Mouse (Mus musculus): ENCODE measurements around the gene Pigyl.
A peak's percentile ranks its signal among the peaks of the same experiment; 100 is the strongest.

Gene Pigyl

GRCm38 (mm10) chr9:22156497-22157245 lies at the start of gene Pigyl:
Pigyl (plus strand) TSS chr9:22156846.
- peak; percentile 99 for DNase-seq (ENCODE audit: inconsistent ontology term)

GRCm38 (mm10) chr9:22108194-22108593 lies 48.5 kb upstream of the Pigyl start:
- DNase-seq (ENCODE audit: inconsistent ontology term), result no peak

GRCm38 (mm10) chr9:22115635-22116034 lies 41.0 kb upstream of the Pigyl start:
- no peak for DNase-seq (ENCODE audit: inconsistent ontology term)

- peak; percentile 34 for DNase-seq (ENCODE audit: inconsistent ontology term)
Measured at GRCm38 (mm10) chr9:22116086-22116485, 40.6 kb upstream of the Pigyl start.

GRCm38 (mm10) chr9:22116740-22117426 lies 39.8 kb upstream of the Pigyl start, which contains the start of gene Elof1:
Elof1 (minus strand) TSS chr9:22117172.
- peak; percentile 89 for DNase-seq (ENCODE audit: inconsistent ontology term)

- DNase-seq (ENCODE audit: inconsistent ontology term), result peak; percentile 29
Measured at GRCm38 (mm10) chr9:22117754-22118456, 38.7 kb upstream of the Pigyl start.

- peak; percentile 13 for DNase-seq (ENCODE audit: inconsistent ontology term)
Measured at GRCm38 (mm10) chr9:22119543-22119942, 37.1 kb upstream of the Pigyl start.

- DNase-seq (ENCODE audit: inconsistent ontology term), result no peak
Measured at GRCm38 (mm10) chr9:22121545-22121944, 35.1 kb upstream of the Pigyl start.

GRCm38 (mm10) chr9:22122005-22122404 lies 34.6 kb upstream of the Pigyl start:
- no peak for DNase-seq (ENCODE audit: inconsistent ontology term)

- DNase-seq (ENCODE audit: inconsistent ontology term), result no peak
Measured at GRCm38 (mm10) chr9:22123069-22123609, 33.5 kb upstream of the Pigyl start.

GRCm38 (mm10) chr9:22124169-22124568 lies 32.5 kb upstream of the Pigyl start:
- no peak for DNase-seq (ENCODE audit: inconsistent ontology term)

- no peak for DNase-seq (ENCODE audit: inconsistent ontology term)
Measured at GRCm38 (mm10) chr9:22125246-22126027, 31.2 kb upstream of the Pigyl start.

- peak; percentile 9 for DNase-seq (ENCODE audit: inconsistent ontology term)
Measured at GRCm38 (mm10) chr9:22131226-22131981, 25.2 kb upstream of the Pigyl start.

- no peak for DNase-seq (ENCODE audit: inconsistent ontology term)
Measured at GRCm38 (mm10) chr9:22132220-22132619, 24.4 kb upstream of the Pigyl start.

GRCm38 (mm10) chr9:22134246-22134890 lies 22.3 kb upstream of the Pigyl start:
- DNase-seq (ENCODE audit: inconsistent ontology term), result no peak

GRCm38 (mm10) chr9:22134988-22135643 lies 21.5 kb upstream of the Pigyl start:
- DNase-seq (ENCODE audit: inconsistent ontology term), result no peak

- no peak for DNase-seq (ENCODE audit: inconsistent ontology term)
Measured at GRCm38 (mm10) chr9:22135644-22136390, 20.8 kb upstream of the Pigyl start, which contains the start of gene Acp5. Acp5 (minus strand) TSS chr9:22135711.

GRCm38 (mm10) chr9:22136765-22137547 lies 19.7 kb upstream of the Pigyl start:
- peak; percentile 73 for DNase-seq (ENCODE audit: inconsistent ontology term)
